Mouse (Mus musculus) lung, postnatal 0 days (tissue): ENCODE data around the gene Fars2. TPM values are rescaled to one million over a fixed set of nuclear protein-coding genes. Genes with fewer than 3 reads are reported as not detected.

Source experiments
- ATAC-seq: fragments of 200-750 bp; cut with Nextera tagmentation; 2 replicates; pipeline ENCODE4 v1.8.0; 2017; ENCODE audit warnings: moderate library complexity
- DNase-seq: peaks from one replicate; pipeline ENCODE4 v3.0.0-alpha.2; 2016; ENCODE audit warnings: low spot score
- H3K27ac ChIP-seq: fragments of 300-500 bp; sonication (generic); 2 replicates; pipeline ENCODE4 v1.5.1; 2014; ENCODE audit warnings: antibody characterized with exemption, mild to moderate bottlenecking, low read length, mixed read lengths
- H3K27me3 ChIP-seq: fragments of 300-500 bp; sonication (generic); replicated peaks from 2 replicates; pipeline ENCODE4 v1.6.1; 2014; ENCODE audit warnings: low read length, mixed read lengths; ENCODE audit not compliant: insufficient read depth
- H3K36me3 ChIP-seq: fragments of 300-500 bp; sonication (generic); 2 replicates; pipeline ENCODE4 v1.6.1; 2014; ENCODE audit warnings: low read length, mixed read lengths; ENCODE audit not compliant: insufficient read depth
- H3K4me1 ChIP-seq: fragments of 300-500 bp; sonication (generic); 2 replicates; pipeline ENCODE4 v1.6.1; 2014; ENCODE audit warnings: antibody characterized with exemption, low read depth, low read length, mixed read lengths; ENCODE audit not compliant: insufficient read depth
- H3K4me2 ChIP-seq: fragments of 300-500 bp; sonication (generic); replicated peaks from 2 replicates; pipeline ENCODE4 v1.6.1; 2014; ENCODE audit warnings: low read depth, mild to moderate bottlenecking, low read length, moderate library complexity, mixed read lengths
- H3K4me3 ChIP-seq: fragments of 300-500 bp; sonication (generic); 2 replicates; pipeline ENCODE4 v1.5.1; 2014; ENCODE audit warnings: low read depth, low read length
- H3K9ac ChIP-seq: fragments of 300-500 bp; sonication (generic); replicated peaks from 2 replicates; pipeline ENCODE4 v1.6.1; 2014; ENCODE audit warnings: low read depth, mild to moderate bottlenecking
- H3K9me3 ChIP-seq: fragments of 300-500 bp; sonication (generic); 2 replicates; pipeline ENCODE4 v1.6.1; 2016; ENCODE audit warnings: low read length, mixed read lengths
- CTCF ChIP-seq: IDR thresholded peaks from 2 replicates; pipeline ENCODE4 v1.5.1; 2016; ENCODE audit warnings: antibody characterized with exemption, mild to moderate bottlenecking
- EP300 ChIP-seq: IDR thresholded peaks from 2 replicates; pipeline ENCODE4 v1.6.1; 2016; ENCODE audit warnings: antibody characterized with exemption, mild to moderate bottlenecking, control low read depth
- whole genome bisulfite sequencing: fragments of 180-500 bp; shearing (Covaris S2); extraction: QIAGEN DNeasy Blood & Tissue Kit; methylation state at CpG from one replicate; pipeline ENCODE4 v1.1.7; 2014; 5-methylcytosine and 5-hydroxymethylcytosine counted together
- polyA plus RNA-seq: library from polyadenylated mRNA; unstranded; fragments of >200 nt; fragmentation: Nextera tagmentation; extraction: Ambion mirVana; gene quantifications from 2 replicates; pipeline ENCODE4 v1.2.1, GENCODE M21; 2015

The Fars2 gene
- polyA plus RNA-seq, 1 experiment from 2014 or later = 33.2 TPM

DNA sequence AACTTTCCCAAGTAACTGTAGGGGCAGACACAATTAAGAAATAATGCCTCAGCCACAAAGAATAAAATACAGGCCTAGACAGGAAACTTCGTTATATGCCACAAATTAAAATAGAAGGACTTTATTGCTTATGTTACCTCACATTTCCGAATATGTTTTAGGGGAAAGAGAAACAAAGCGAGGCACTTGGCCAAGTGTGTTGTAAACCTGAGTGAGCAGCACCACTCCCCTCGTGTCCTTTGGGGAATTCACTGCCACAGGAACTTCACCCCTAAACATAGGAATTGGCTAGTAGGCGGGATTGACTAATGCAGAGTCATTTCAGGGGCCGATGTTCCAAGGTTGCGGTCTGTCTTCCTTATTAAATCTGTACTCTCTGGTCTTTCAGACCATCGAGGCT, 197.0 kb downstream of the Fars2 start:
- ATAC-seq (peak; percentile 28; the same call in 1 of the 2 replicates), DNase-seq (peak; percentile 58)
- no peaks in the 10 kb centered on the region for H3K27me3 ChIP-seq
- no peak overlapping the region for H3K9ac ChIP-seq
- no peak for TF ChIP-seq CTCF
- TF ChIP-seq EP300 = 0 out of 2 replicates have a peak, but pooled peaks have one; percentile 21
- 56% methylated on average over 8 of the region's 8 CpGs for WGBS
- H3K27ac ChIP-seq = no peak overlapping the region
- no peak overlapping the region for H3K4me2 ChIP-seq
- no peaks in the 10 kb centered on the region for H3K9me3 ChIP-seq
- H3K36me3 ChIP-seq = no peaks in the 10 kb centered on the region
- H3K4me1 ChIP-seq = no peaks in the 10 kb centered on the region
- H3K4me3 ChIP-seq = no peak overlapping the region

DNA sequence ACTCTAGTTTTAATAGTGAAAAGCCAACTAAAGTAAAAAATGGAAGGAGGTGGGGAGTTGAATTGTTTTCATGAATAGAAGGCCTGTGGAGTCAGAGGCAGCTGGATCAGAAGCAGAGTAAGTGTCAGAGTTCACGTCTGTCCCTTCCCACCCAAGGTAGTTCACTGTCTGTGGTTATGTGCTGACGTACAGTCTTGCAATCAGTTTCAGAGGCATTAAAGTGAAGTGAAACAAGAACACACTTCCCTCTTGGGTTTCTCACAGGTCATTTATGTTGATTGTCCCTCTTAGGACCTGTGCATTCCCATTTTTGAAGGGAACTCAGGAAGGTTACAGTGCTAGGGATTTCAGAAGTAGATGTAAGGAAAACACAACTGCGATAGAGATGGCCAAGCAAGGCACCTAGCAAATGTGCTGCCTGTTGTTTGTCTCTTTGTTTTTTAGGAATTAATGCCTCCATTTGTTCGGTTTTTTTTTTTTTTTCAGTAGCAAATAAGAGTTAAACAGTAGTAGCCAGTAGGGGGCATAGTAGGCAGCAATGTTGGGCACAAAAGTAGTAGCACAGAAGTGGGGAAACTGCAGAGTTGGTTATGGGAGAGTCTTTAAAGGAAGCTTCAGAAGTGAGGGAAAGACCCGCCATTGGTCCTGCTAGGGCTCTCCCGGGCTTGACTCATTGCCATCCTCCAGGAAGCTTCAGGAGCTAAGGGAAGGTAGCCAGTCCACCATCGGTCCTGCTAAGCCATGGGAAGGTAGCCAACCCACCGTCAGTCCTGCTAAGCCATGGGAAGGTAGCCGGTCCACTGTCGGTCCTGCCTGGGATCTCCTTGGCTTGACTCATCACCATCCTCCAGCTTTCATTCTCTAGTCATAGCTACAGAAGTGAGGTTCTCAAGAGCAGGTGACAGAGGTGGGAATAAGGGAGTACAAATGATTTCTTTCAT, 197.9 kb downstream of the Fars2 start:
- Histone ChIP-seq H3K9ac (no peak overlapping the region), H3K9me3 (no peaks in the 10 kb centered on the region), H3K27ac (no peak overlapping the region), H3K4me3 (no peak overlapping the region), H3K27me3 (no peaks in the 10 kb centered on the region), H3K36me3 (no peaks in the 10 kb centered on the region), H3K4me2 (no peak overlapping the region), H3K4me1 (no peaks in the 10 kb centered on the region)
- TF ChIP-seq CTCF = peak; percentile 37
- no peak for TF ChIP-seq EP300
- WGBS = 88% methylated on average over 10 of the region's 10 CpGs
- DNase-seq (no peak), ATAC-seq (no peak)

DNA sequence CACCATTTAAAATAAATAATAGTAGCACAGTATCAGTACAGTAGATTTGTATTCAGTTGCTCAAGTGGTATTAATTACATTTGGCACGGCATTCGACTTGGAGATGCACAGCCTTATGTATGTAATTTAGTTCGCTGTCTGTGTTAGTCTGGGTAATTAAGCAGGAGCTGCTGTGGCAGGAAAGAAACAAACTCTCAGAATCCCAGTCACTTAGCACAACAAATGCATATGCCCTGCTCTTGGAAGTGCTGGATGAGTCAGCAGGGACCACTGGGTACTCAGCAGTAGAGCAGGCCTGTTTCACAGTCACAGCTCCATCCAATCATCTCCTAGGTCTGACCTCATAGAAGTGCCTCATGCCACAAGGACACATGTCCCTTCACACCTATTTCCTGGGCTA, 200.6 kb downstream of the Fars2 start:
- DNase-seq (no peak), ATAC-seq (no peak)
- Histone ChIP-seq H3K36me3 (no peaks in the 10 kb centered on the region), H3K27me3 (no peaks in the 10 kb centered on the region), H3K27ac (no peak overlapping the region), H3K9ac (no peak overlapping the region), H3K4me3 (no peak overlapping the region), H3K9me3 (no peaks in the 10 kb centered on the region), H3K4me2 (no peak overlapping the region), H3K4me1 (no peaks in the 10 kb centered on the region)
- WGBS = 86% methylated on average over 3 of the region's 3 CpGs
- no peak for TF ChIP-seq EP300
- no peak for TF ChIP-seq CTCF

DNA sequence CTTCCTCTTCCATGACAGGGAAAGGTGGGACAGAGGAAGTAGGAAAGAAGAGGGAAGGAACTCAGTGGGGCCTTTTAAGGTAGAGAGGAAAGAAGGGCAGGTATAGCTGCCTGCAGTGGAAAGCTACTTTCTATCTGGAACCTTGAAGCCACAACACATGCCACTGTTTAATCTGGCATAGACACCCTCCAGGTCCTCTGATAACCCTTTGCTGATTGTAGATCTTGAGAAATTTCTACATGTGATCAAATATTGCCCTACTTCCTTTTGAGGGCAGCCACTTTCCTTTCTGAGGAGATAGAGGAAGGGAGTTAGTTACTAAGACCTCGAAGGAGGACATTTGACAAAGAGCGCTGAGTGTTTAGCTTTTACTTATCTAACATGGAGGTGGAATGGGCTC, 207.4 kb downstream of the Fars2 start:
- Histone ChIP-seq H3K4me2 (no peak overlapping the region), H3K4me1 (no peaks in the 10 kb centered on the region), H3K27me3 (no peaks in the 10 kb centered on the region), H3K9ac (no peak overlapping the region), H3K9me3 (no peaks in the 10 kb centered on the region), H3K36me3 (no peaks in the 10 kb centered on the region), H3K27ac (no peak overlapping the region), H3K4me3 (no peak overlapping the region)
- no peak; the same call in 1 of the 2 replicates for ATAC-seq
- no peak for TF ChIP-seq CTCF
- TF ChIP-seq EP300 = no peak
- WGBS = 65% methylated on average over 2 of the region's 2 CpGs
- no peak for DNase-seq

DNA sequence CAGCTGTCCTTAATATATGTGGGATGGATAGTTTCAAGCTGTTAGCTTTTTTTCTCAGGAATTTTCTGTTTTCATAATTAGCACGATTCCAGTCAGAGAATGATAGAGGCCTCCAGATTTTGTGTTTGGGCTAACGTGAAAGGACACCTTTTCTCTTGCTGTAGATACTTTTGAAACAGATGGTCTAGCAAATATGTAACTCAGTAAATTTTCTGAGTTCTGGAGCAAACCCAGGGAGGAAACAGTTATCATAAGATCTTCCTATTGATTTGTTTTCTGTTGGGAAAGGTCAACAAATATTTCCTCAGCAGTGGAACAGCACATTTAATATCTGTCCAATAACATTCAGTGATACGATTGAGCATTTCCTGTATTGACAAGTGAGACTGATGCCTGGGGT, 209.3 kb downstream of the Fars2 start:
- Histone ChIP-seq H3K9ac (no peak overlapping the region), H3K9me3 (no peaks in the 10 kb centered on the region), H3K27ac (no peak overlapping the region), H3K4me1 (no peaks in the 10 kb centered on the region), H3K36me3 (no peaks in the 10 kb centered on the region), H3K4me3 (no peak overlapping the region), H3K4me2 (no peak overlapping the region), H3K27me3 (no peaks in the 10 kb centered on the region)
- DNase-seq (no peak), ATAC-seq (no peak)
- WGBS = 55% methylated on average over 3 of the region's 3 CpGs
- no peak for TF ChIP-seq CTCF
- no peak for TF ChIP-seq EP300

DNA sequence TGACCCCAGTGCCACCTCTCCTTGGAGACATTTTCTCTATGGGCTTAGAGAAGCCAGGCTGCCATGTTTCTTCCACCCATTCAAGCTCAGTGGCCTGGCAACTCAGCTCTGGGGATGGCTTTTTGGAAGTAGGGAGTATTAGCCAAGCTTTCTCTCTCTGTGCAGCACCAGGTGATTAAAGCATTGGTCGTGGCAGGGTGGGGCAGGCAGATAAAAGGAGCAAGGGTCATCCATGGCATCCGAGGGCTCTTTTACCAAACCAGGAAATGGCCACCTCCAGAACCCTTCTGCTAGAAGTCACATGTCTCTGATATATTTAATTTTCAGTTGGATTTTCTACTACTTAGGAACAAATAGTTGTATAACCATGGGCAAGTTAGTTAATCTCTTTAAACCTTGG, 212.7 kb downstream of the Fars2 start:
- no peaks in the 10 kb centered on the region for H3K9me3 ChIP-seq
- no peak overlapping the region for H3K4me3 ChIP-seq
- ATAC-seq (no peak), DNase-seq (no peak)
- no peaks in the 10 kb centered on the region for H3K36me3 ChIP-seq
- TF ChIP-seq EP300 = no peak
- no peak for TF ChIP-seq CTCF
- H3K9ac ChIP-seq = no peak overlapping the region
- WGBS = 53% methylated on average over 2 of the region's 2 CpGs
- no peak overlapping the region for H3K4me2 ChIP-seq
- H3K27ac ChIP-seq = no peak overlapping the region
- H3K4me1 ChIP-seq = no peaks in the 10 kb centered on the region
- H3K27me3 ChIP-seq = no peaks in the 10 kb centered on the region
